Mouse (Mus musculus) MEL (cell line): Measurements from ENCODE around the gene Prpf40a. TPM values are rescaled to one million over a fixed set of nuclear protein-coding genes. Genes with fewer than 3 reads are reported as not detected.
A peak's percentile ranks its signal among the peaks of the same experiment; 100 is the strongest.

Experiments used
- DNase-seq: peaks from one replicate; pipeline ENCODE4 v3.0.0; 2011; ENCODE audit warnings: low read depth, low spot score
- H3K27ac ChIP-seq: 2 replicates; pipeline ENCODE4 v1.5.1; 2012; ENCODE audit warnings: low read depth, mild to moderate bottlenecking, control low read depth, low read length, moderate library complexity; ENCODE audit not compliant: control insufficient read depth
- H3K27me3 ChIP-seq, 2 experiments: fragments of 150-350 bp in 1 of 2; sonication (generic) in 1 of 2; 2 replicates each; pipeline ENCODE4 v1.6.1; 2012; ENCODE audit warnings: low read length in 2 of 2, mild to moderate bottlenecking in 2 of 2, improper control_type of control experiment in 1 of 2, moderate library complexity in 1 of 2; ENCODE audit not compliant: insufficient read depth in 2 of 2, control insufficient read depth in 1 of 2
- H3K36me3 ChIP-seq, 2 experiments: 2 replicates each; pipeline ENCODE4 v1.6.1; 2012 to 2014; ENCODE audit warnings: low read length in 2 of 2, improper control_type of control experiment in 1 of 2, inconsistent platforms in 1 of 2, mild to moderate bottlenecking in 1 of 2; ENCODE audit not compliant: insufficient read depth in 2 of 2, control insufficient read depth in 1 of 2
- H3K4me1 ChIP-seq, 2 experiments: fragments of 150-350 bp in 1 of 2; sonication (generic) in 1 of 2; 2 replicates each; pipeline ENCODE4 v1.6.1; 2012; ENCODE audit warnings: low read length in 2 of 2, improper control_type of control experiment in 1 of 2, mild to moderate bottlenecking in 1 of 2; ENCODE audit not compliant: insufficient read depth in 2 of 2, control insufficient read depth in 1 of 2
- H3K4me3 ChIP-seq, 2 experiments: fragments of 150-350 bp in 1 of 2; sonication (generic) in 1 of 2; 2 replicates each; pipeline ENCODE4 v1.5.1; 2012; ENCODE audit warnings: low read depth in 2 of 2, low read length in 2 of 2, mild to moderate bottlenecking in 2 of 2, moderate library complexity in 2 of 2, control low read depth in 1 of 2, improper control_type of control experiment in 1 of 2; ENCODE audit not compliant: control insufficient read depth in 1 of 2, insufficient read depth in 1 of 2
- H3K79me2 ChIP-seq: 2 replicates; pipeline ENCODE4 v1.6.1; 2012; ENCODE audit warnings: mild to moderate bottlenecking, low read length, moderate library complexity; ENCODE audit not compliant: control insufficient read depth, poor library complexity, insufficient read depth
- H3K9ac ChIP-seq: 2 replicates; pipeline ENCODE4 v1.6.1; 2012; ENCODE audit warnings: low read depth, mild to moderate bottlenecking, control low read depth, low read length, moderate library complexity; ENCODE audit not compliant: control insufficient read depth, poor library complexity, severe bottlenecking
- H3K9me3 ChIP-seq: fragments of 150-350 bp; sonication (generic); replicated peaks from 2 replicates; pipeline ENCODE4 v1.6.1; 2012; ENCODE audit warnings: mild to moderate bottlenecking, low read length, improper control_type of control experiment, moderate library complexity; ENCODE audit not compliant: insufficient read depth
- BHLHE40 ChIP-seq: IDR thresholded peaks from 2 replicates; pipeline ENCODE4 v1.6.1; 2012; ENCODE audit warnings: low read depth, mild to moderate bottlenecking, inconsistent platforms, low read length, improper control_type of control experiment, borderline replicate concordance
- CHD2 ChIP-seq: IDR thresholded peaks from 2 replicates; pipeline ENCODE4 v1.6.1; 2011; ENCODE audit warnings: low read length, improper control_type of control experiment
- CTCF ChIP-seq, 3 experiments: IDR thresholded peaks in 2 of 3; conservative IDR thresholded peaks in 1 of 3; 2 replicates each; pipeline ENCODE4 v1.5.1; 2011 to 2012; ENCODE audit warnings: low read length in 3 of 3, low read depth in 2 of 3, mild to moderate bottlenecking in 2 of 3, improper control_type of control experiment in 1 of 3, inconsistent platforms in 1 of 3, mixed read lengths in 1 of 3, moderate library complexity in 1 of 3; ENCODE audit not compliant: control insufficient read depth in 1 of 3, insufficient read depth in 1 of 3, poor library complexity in 1 of 3, severe bottlenecking in 1 of 3
- E2F4 ChIP-seq: IDR thresholded peaks from 2 replicates; pipeline ENCODE4 v1.6.1; 2011; ENCODE audit warnings: low read depth, low read length, improper control_type of control experiment, borderline replicate concordance
- ELF1 ChIP-seq: IDR thresholded peaks from 2 replicates; pipeline ENCODE4 v1.6.1; 2014; ENCODE audit warnings: low read depth, mild to moderate bottlenecking, inconsistent platforms, low read length, improper control_type of control experiment, moderate library complexity
- EP300 ChIP-seq, 2 experiments: IDR thresholded peaks; 2 replicates each; pipeline ENCODE4 v1.6.1; 2011; ENCODE audit warnings: improper control_type of control experiment in 2 of 2, low read length in 2 of 2, low read depth in 1 of 2, mild to moderate bottlenecking in 1 of 2
- GABPA ChIP-seq: IDR thresholded peaks from 2 replicates; pipeline ENCODE4 v1.6.1; 2012; ENCODE audit warnings: low read depth, mild to moderate bottlenecking, inconsistent platforms, low read length, improper control_type of control experiment, moderate library complexity
- HCFC1 ChIP-seq: IDR thresholded peaks from 2 replicates; pipeline ENCODE4 v1.6.1; 2012; ENCODE audit warnings: low read depth, mild to moderate bottlenecking, inconsistent platforms, low read length, improper control_type of control experiment, moderate library complexity
- MAZ ChIP-seq: IDR thresholded peaks from 2 replicates; pipeline ENCODE4 v1.6.1; 2012; ENCODE audit warnings: low read depth, mild to moderate bottlenecking, inconsistent platforms, low read length, improper control_type of control experiment
- MYC ChIP-seq: IDR thresholded peaks from 2 replicates; pipeline ENCODE4 v1.6.1; 2011; ENCODE audit warnings: low read depth, mild to moderate bottlenecking, low read length, improper control_type of control experiment, moderate library complexity
- NELFE ChIP-seq: IDR thresholded peaks from 2 replicates; pipeline ENCODE4 v1.6.1; 2011; ENCODE audit warnings: low read depth, low read length, improper control_type of control experiment
- POLR2AphosphoS5 ChIP-seq: IDR thresholded peaks from 2 replicates; pipeline ENCODE4 v1.6.1; 2012; ENCODE audit warnings: low read depth, borderline replicate concordance, mild to moderate bottlenecking, inconsistent platforms, low read length, moderate library complexity, mixed read lengths
- RAD21 ChIP-seq: IDR thresholded peaks from 2 replicates; pipeline ENCODE4 v1.6.1; 2011; ENCODE audit warnings: mild to moderate bottlenecking, low read depth, low read length, improper control_type of control experiment
- TAL1 ChIP-seq: IDR thresholded peaks from 2 replicates; pipeline ENCODE4 v1.6.1; 2012; ENCODE audit warnings: mild to moderate bottlenecking, inconsistent platforms, low read length, moderate library complexity, mixed read lengths
- TCF12 ChIP-seq: IDR thresholded peaks from 2 replicates; pipeline ENCODE4 v1.6.1; 2014; ENCODE audit warnings: low read depth, mild to moderate bottlenecking, inconsistent platforms, low read length, improper control_type of control experiment, moderate library complexity
- UBTF ChIP-seq: IDR thresholded peaks from 2 replicates; pipeline ENCODE4 v1.6.1; 2012; ENCODE audit warnings: low read depth, mild to moderate bottlenecking, inconsistent platforms, low read length, improper control_type of control experiment, moderate library complexity, borderline replicate concordance; ENCODE audit not compliant: insufficient read depth
- USF2 ChIP-seq, 2 experiments: IDR thresholded peaks; 2 replicates each; pipeline ENCODE4 v1.6.1; 2011 to 2012; ENCODE audit warnings: improper control_type of control experiment in 2 of 2, low read length in 2 of 2, borderline replicate concordance in 1 of 2, inconsistent platforms in 1 of 2, low read depth in 1 of 2, mild to moderate bottlenecking in 1 of 2; ENCODE audit not compliant: insufficient read depth in 1 of 2
- polyA plus RNA-seq, 2 experiments: library from polyadenylated mRNA; stranded (reverse) in 1 of 2; unstranded in 1 of 2; fragments of >175 nt in 1 of 2; fragments of >200 nt in 1 of 2; gene quantifications; 2 replicates each; pipeline versions ENCODE4 v1.2.1 to v1.2.4; 2012; ENCODE audit warnings: low replicate concordance in 2 of 2, low read depth in 1 of 2; ENCODE audit not compliant: insufficient read length in 2 of 2, insufficient read depth in 1 of 2, missing spikeins in 1 of 2
- total RNA-seq: library from RNA; depleted of rRNA; stranded (reverse); fragments of 300-350 nt; gene quantifications from 2 replicates; pipeline ENCODE4 v1.2.3, GENCODE M21; 2012

Prpf40a gene
- total and polyA plus RNA-seq, 3 experiments = 82.9 to 98.5 (median 94.9) TPM

- TF ChIP-seq E2F4 (peak; percentile 91; the same call in 1 of the 2 replicates), CTCF (IDR thresholded peaks at IDR 0.05 in 2 of 3, conservative IDR thresholded peaks at IDR 0.05 in 1 of 3; ENCODE audit: control insufficient read depth in 1 of 3, insufficient read depth in 1 of 3, low read depth in 2 of 3, low read length in 3 of 3, poor library complexity in 1 of 3, severe bottlenecking in 1 of 3) (no peak), EP300 (IDR thresholded peaks at IDR 0.05; ENCODE audit: low read depth in 1 of 2, low read length in 2 of 2) (no peak), TCF12 (0 out of 2 replicates have a peak, but pooled peaks have one; percentile 16), GABPA (no peak), HCFC1 (peak; percentile 77), ELF1 (no peak), TAL1 (no peak), POLR2AphosphoS5 (no peak), NELFE (peak; percentile 93), MYC (no peak)
These were observed 588 bp upstream of the Prpf40a start, which contains the start of gene Arl6ip6 (continued) for GRCm38 (mm10) chr2:53191523-53192220.

- Histone ChIP-seq H3K9ac (peak overlapping the region; percentile 100), H3K9me3 (no peaks in the 10 kb centered on the region), H3K27me3 (no peaks in the 10 kb centered on the region), H3K79me2 (peaks cover 46% of the 10 kb centered on the region), H3K36me3 (peaks cover 41 to 43% of the 10 kb centered on the region in 2 experiments), H3K4me3 (peak overlapping the region; percentile 39 to 94), H3K27ac (no peak overlapping the region), H3K4me1 (peaks cover 8 to 23% of the 10 kb centered on the region in 2 experiments)
- DNase-seq = peak; percentile 53
- TF ChIP-seq CHD2 (no peak), TCF12 (no peak), BHLHE40 (no peak), UBTF (no peak), RAD21 (no peak), USF2 (IDR thresholded peaks at IDR 0.05; ENCODE audit: borderline replicate concordance in 1 of 2, insufficient read depth in 1 of 2, low read depth in 1 of 2, low read length in 2 of 2) (no peak), CTCF (IDR thresholded peaks at IDR 0.05 in 2 of 3, conservative IDR thresholded peaks at IDR 0.05 in 1 of 3; ENCODE audit: control insufficient read depth in 1 of 3, insufficient read depth in 1 of 3, low read depth in 2 of 3, low read length in 3 of 3, poor library complexity in 1 of 3, severe bottlenecking in 1 of 3) (peak in 1 of 3 experiments; percentile 18; a peak in 2 of 6 replicates), MAZ (no peak)
These were observed 1.3 kb downstream of the Prpf40a start for GRCm38 (mm10) chr2:53189811-53190210.
